Mouse (Mus musculus) neural tube, embryonic 10.5 days (tissue): ENCODE results near the gene 2200002D01Rik.

Experiments
- DNase-seq: peaks from one replicate; pipeline ENCODE4 v3.0.0-alpha.2; 2017; ENCODE audit warnings: low spot score; ENCODE audit errors: extremely low spot score

2200002D01Rik gene

DNA sequence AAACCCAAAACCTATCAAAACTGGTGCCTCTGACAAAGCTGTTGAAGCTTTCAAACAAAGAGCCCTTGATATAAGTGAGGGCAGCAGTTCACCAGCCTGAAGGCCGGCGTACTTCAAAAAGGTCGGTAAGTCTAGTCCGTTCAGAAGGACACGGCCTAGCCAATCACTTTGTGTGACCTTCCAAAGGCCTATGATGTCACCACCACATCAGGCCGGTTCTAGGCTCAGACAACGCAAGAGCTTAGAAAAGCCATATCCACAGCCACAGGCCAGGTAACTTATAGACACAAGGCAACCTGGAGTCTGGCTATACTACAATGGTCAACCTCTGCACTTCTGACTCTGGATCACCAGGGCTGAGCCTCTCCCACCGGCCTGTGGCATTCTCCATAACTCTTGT, 31.7 kb upstream of the 2200002D01Rik start:
- DNase-seq: no peak

DNA sequence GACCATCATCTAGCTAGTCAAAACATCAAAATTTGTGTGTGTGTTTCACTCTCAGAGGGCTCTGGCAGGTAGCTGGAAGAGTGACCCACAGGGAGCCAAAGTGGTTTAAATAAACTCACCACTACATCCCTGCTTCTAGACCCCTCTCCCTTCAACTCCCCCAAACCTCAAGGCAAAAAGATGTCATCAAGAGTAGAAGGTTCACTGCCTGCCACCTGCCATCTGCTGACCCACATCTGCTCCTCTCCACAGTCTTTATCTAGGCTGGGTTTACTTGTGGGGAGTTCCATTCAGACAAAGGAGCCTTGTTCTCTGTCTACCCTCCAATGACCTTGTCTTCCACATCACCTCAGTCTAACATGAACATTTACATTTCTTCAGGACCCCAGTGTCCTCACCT, 31.0 kb upstream of the 2200002D01Rik start:
- DNase-seq: no peak

DNA sequence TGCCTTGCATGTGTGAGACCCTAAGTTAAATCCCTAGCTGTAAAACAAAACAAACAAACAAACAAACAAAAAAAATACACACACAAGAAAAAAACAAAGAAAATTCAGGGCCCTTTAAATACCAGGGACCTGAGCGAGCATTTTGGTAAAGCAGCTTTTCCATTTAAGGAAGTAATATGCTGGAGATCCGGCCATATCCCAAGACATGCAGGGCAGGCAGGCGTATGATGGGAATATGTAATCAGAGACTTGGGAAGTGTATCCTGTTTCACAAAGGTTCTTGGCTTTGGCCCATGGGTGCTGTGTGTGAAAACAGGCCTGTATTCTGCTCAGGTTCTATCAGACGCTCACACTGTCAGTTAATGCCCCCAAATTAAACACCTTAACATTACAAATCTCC, 29.2 kb upstream of the 2200002D01Rik start:
- DNase-seq: no peak

DNA sequence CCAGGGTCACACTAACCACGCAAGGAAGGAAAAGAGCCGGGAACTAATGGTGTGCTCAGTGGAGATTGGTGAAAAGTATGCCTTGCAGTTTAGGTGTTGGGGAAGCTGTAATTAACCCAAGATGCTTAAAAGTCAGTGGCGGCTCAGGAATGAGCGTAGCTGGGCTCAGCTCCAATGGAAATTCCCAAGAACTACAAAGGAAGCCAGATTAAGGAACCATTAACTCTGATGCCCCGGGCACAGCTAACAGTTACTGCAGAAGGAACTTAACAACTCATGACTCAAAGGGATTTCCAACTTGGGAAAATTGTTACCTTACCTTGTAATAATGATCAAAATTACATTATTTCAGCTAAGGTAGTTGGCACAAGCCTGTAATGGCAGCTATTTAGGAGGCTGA, 28.4 kb upstream of the 2200002D01Rik start:
- no peak for DNase-seq

DNA sequence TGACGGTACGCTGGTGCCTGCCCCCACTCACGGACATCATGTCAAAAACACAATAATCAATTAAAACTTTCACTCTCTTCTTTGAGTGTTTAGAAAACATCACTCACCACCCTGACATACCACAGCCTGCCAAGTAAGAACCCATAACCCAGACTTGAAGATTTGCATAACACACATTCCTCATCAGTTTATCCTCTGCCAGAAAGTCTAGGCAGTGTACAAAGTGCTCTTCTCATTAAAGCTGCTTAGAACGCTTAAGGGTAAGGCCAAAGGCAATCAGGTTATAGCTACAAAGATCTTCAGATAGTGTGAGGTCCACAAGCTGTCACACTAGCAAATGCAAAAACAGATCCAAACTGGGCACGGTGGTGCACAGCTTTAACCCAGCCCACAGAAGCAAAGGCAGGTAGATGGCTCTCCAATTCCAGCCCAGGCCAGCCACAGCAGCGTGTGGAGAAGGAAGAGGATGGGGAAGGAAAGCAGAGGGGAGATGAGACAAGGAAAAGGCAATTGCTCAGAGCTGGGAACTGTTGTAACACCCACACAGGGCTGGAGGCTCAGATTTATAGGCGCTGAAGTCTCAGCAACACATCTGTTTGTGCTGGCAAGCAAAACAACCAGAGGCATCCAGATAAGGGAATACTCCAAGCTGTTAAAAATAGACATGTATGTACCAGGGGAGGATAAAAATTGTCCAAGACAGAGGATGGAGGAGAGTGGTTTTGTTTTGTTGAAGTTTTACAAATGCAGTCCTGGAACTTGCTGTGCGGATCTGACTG, 23.6 kb upstream of the 2200002D01Rik start:
- DNase-seq: no peak

DNA sequence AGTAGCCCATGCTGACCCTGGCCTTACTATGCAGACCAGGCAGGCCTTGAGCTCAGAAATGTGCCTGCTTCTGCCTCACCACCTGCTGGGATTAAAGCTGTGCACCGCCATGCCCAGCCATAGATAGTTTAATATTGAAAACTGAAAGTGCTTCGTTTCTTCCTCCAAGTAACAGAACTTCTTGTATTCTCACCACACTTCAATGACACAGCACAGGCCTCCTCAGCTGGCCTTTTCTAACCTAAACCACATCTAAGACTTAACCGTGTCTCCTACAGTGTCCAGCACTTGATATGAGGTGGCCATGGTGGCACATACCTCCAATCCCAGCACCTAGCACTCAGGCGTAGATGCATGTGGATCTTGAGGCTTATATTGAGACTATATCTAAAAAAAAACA, 22.2 kb upstream of the 2200002D01Rik start:
- DNase-seq: no peak

DNA sequence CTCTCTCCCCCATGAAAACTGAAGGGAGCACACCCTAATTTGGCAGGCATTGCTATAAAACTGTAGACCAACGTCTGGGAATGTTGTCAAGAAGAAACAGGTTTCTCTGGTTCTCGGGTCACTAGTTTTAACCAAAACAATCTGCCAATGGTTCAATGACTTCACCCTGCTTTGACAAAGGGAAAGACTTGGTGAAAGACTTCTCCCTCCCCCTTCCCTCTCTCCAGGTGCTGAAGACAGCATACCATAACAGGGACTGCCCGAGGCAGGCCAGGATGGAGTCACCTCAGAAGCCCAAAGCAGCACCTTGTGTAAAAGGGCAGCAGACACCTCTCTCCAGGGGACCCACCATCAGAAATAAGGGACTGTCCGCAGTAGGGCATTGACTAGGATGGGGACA, 18.7 kb upstream of the 2200002D01Rik start:
- no peak for DNase-seq

DNA sequence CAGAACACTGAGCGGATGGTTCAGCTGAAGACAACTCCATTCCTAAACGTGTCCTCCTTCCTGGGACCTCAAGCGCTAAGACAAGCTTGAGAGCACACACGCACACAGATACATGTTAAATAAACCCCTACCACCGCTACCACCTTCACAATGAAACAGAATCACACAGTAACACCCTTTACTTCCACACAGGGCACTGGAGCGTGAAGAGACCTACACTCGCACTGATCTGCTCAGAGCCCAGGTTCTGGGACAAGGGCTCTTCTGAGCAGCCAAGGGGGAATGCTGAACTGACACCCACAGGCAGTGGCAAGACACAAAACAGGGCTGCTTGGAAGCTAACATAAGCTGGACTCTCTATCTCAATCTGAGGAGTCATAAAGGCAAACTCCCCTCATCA, 17.4 kb upstream of the 2200002D01Rik start:
- DNase-seq: no peak

DNA sequence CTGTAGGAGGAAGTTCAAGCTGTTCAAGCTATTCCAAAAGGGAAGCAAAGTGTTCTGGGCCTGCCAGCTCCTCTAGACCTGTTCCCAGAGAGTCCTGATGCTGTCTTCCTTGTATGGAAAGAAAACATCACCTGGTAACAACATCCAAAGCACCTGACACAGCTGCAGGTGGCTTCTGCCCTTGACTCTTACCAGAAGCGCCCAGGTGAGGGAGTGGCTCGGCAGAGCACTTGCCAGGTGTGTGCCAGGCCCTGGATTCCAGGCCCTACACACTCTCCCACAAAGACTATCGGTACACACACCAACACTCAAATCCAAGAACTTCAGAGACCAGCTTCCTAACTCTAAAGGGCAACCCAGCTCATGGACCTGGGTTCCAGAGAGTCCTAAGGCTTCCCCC, 15.6 kb upstream of the 2200002D01Rik start:
- DNase-seq: no peak

DNA sequence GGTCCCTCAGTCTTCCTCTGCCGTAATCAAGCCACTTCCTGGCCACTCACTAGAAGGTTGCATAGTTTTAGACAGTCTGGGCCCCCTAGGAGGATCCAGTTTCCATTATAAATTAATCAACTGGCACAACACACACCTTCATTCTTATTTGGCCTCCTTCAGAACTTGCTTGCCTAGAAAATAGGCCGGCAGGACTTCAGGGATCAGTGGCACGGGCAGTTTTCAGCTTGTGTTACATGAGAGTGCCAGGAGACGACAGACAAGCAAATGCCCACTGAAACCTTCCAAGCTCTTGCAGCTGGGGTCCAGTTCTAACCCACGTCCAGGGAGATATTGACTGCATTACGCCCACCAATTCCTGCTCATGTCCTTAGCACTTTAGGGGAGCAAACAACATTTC, 13.9 kb upstream of the 2200002D01Rik start:
- no peak for DNase-seq

DNA sequence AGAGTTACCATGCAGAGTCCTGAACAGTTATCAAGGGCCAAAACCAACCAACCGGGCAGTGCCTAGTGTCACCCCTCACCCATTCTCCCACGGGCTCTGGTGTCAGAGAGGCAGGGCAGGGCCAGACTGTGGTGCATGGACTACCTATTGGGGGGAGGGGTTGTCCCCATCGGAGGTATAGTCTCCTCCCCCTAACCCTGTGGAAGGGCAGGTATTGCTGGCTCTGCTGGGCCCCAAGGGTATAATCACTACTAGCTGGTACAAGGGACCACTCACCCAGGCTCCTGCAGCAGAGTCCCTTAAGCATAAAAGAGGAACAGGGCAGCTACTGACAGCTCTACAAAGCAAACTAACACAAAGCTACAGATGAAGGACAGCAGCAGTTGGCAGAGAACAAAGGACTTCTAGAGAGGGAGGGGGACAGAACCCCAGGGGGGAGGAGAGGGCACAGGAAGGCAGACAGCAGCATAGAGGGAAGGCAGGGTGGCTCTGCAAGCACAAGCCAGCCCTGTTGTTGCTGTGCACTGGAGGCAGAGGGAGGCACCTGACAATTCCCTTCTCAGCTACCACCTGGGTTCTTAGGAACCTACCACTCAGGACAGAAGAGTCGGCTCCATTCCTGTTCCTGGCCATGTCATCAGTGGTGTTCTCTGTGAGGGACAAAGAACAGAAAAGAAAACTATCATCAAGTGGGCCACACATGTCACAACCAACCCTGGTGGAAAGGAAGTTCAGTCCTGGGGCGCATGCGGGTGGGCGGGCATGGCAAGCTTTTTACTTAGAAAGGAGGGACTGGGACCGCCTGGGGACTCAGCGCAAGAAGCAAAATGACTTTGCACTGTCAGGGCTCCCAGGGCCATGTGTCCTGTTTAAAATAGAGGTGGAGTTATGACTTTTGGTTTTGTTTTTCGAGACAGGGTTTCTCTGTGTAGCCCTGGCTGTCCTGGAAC, 11.8 kb upstream of the 2200002D01Rik start:
- no peak for DNase-seq

DNA sequence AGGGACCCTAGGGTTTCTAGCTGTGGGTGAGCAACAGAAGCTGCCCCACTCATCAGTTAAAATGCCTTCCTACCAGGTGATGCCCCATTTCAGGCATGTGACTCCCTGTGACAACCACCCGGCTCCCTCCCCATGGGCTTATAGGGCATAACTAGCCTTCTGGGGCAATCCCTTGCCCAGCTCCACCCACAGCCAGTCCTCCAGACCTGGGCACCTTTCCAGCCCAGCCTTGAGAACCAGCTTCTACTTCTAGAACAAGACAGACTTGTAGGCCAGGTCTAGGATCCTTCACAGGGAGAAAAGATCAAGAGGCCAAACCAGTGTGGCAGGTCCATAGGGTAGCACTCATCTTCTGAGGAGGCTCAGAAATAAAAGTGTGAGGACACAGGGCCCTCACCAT, 9.1 kb upstream of the 2200002D01Rik start:
- no peak for DNase-seq

DNA sequence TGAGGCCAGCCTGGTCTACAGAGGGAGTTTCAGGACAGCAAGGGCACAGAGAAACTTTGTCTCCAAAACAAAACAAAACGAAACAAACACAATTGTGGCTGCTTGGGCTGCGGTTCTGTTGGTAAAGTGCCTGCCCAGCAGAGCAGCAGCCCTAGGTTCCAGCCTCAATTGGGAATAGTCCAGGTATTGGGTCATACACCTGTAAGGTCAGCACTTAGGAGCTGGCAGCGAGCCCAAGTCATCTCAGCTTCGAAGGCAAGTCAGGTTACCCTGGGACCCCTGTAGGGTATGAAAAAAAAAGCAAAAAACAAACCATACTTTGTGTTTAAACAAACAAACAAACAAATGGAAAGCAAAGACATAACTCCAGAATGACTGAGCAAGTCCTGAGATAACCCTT, 7.6 kb upstream of the 2200002D01Rik start:
- DNase-seq: no peak

DNA sequence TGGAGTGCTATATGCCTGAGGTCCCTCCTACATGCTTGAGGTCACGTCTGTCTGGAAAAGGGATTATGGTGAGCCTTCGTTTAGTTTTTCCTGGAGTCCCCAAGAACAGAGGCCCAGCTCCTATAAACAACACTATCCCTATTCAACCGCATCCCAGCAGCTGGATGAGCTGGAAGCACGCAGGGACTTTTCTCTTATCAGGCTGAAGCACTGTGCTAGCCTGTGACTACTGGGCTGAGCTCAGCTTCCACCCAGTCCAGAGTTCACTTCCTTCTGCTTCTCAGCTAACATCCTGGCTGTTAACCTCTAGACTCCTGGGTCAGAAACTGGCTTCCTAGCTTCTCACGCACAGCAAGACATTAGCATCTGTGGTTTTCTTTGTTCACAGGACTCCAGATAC, 5.6 kb upstream of the 2200002D01Rik start:
- no peak for DNase-seq

DNA sequence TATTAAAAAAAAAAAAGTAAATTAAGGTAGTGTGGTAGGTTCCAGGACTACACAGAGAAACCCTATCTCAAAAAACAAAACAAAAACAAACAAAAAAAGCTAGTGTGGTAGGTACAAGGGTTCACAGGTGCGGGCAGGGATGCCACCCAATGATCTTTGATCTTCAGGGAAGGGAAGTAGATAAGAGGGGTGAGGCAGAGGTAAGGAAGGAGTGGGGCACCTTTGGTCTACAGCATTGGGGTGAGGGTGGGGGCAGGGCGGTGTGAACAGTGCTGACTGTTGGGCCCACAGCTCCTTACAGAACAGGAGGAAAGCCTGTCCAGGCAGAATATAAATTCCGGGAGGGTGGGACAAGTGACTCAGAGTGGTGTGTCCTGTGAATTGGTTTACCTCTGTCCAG, 2.9 kb upstream of the 2200002D01Rik start:
- no peak for DNase-seq

DNA sequence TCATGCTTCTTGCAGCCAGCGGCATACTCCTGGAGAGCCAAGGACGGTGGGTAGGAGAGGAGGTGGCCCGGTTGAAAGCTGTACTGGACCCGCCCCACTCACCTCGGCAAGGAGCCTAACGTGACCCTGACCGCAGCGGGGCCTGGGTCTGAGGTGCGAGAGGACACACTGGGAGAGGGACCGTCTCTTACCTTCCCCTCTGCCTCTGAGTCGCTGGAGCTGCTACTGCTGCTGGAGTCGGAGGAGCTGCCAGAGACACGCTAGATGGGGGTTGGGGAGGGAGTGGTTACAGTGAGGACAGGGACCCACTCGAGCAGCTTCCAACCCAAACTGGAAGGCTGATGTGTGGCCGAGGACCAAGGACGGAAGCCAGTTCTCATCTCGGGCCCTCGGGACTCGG, 560 bp downstream of the 2200002D01Rik start:
- DNase-seq: no peak

DNA sequence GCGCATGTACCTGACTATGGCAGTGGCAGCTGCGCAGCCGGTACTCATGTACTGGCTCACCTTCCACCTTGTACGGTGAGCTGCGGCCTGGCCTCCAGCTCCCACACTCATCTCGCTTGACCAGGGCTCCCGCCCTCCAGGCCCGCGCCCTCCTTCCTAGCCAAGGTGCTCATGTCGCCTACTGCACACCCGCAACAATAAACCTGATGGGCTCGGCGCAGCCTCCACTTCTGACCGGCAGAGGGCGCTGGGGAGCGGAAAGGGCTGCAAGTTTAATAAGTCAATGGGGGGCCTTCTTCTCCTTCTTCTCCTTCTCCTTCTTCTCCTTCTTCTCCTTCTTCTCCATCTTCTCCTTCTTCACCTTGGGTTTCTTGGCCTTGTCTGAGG, 959 bp downstream of the 2200002D01Rik start:
- DNase-seq: peak; percentile 89

DNA sequence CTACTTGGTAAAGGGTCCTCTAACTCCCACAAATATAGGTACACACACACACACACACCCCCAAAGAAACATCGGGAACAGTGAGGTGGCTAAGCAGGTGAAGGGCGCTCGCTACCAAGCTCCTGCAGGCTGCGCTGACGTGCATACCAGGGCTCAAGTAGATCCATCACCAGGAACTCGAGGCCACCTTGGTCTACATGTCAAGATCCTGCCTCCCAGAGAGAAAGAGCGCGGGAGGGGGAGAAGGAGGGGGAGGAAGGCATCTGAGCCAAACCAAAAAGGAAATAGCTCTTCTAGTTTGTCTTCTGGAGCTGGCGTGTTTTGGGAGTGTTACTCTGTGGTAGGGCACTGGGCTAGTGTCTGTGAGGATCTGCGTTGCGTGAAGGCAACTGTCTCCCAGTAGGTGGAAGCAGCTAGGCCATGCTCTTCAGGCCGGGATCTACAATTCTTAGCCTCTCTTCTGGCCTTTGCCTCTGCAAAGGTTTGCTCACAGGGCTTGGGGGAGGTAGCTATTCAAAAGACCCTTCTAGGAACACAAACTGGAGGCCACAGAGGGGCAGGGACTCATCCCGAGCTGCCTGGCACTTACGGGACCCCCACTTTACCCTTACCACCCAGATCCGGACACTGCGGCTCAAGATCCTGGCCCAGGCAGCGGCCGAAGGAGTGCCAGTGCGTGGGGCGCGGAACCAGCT, 1.5 kb downstream of the 2200002D01Rik start:
- no peak for DNase-seq

DNA sequence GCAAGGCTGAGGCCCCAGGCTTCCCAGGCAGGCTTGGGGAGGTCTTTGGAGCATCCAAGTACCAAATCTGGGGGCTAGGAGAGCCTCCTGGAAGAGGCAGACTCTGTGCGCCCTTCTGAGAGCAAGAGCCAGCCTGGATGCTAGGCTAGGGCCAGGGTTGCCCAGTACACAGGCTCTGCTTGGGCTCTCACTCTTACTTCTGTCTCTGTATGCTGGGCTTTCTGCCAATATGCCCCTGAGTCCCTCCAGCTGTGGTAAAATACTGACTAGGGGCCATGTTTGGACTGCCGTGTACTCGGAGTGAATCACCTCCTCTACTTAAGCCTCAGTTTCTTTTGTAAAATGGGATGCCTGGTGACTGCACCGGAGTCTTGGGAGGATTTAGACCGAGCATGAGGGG, 2.3 kb downstream of the 2200002D01Rik start:
- DNase-seq: no peak

DNA sequence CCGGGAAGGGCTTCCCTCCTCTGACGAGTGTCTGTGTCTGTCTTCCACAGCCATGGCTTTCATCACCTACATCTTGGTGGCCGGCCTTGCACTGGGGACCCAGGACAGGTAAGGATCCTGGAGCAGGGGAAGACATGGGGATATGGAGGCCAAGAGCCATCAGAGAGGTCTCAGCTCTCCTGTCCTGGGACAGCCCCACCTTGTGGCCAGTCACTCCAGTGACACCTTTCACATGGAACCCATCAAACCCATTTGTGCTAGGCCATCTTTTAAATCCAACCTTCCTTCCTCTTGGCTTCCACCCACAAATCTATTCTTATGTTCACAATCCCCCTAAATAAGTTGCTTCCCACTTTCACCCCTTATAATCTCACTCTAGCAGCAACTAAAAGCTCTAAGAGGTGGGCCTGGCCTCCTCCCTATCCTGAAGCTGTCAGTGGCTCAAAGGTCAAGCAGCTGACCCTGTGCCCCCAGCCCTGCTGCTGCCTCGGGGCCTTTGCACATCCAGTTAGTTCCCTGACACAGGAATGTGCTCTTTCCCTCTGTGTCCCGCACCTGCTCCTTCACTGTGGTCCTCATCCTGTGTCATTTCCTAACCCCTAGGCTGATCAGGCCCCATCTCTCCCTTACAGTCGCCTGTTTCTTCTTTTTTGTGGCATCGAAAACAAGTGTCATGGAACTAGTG, 3.4 kb downstream of the 2200002D01Rik start:
- DNase-seq: no peak
